Mouse (Mus musculus) colon, adult 2 months (tissue): Measurements from ENCODE around the gene Fxyd7. TPM values are rescaled to one million over a fixed set of nuclear protein-coding genes. Genes with fewer than 3 reads are reported as not detected.

ENCODE experiments used
- polyA plus RNA-seq: library from polyadenylated mRNA; depleted of rRNA; stranded (reverse); fragments of >200 nt; gene quantifications from 2 replicates; pipeline ENCODE4 v1.2.3, GENCODE M21; 2012; rRNA removed

Fxyd7 gene
- 6.2 and 7.2 TPM in 2 replicates for polyA plus RNA-seq

DNA sequence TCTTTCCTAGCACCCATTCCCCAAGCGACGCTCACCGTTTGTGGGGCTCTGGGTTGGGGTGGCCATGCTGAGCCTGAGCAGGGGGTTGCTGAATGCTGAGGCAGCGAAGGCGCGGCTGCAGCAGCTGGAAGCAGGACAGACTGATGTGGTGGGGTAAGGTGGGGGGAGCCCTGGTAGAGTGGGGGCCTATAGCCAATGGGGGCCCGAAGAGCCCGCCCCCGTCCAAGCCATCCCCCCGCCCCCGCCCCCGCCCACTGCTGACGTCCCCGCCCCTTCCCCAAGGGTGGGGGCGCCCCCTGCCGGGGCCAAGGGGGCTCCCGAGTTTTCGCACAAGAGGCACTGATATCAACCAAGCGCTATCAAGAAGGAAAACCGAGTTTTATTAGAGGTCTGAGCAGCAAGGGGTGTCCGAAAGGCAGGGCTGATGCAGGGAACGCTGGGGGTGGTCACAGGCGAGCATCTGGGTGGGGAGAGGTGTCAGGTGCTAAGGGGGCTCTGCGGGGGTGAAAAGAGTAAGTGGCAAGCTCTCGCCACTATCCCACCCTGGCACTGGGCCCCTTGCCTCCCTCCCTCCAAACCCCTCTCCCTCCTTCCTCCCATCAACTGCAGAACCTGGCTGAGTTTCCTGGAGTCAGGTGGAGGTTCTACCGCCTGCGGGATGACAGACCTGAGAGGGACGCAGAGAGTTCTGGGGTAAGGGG, at the start of gene Fxyd7:
Gene Fxyd7 (minus strand): TSS at position 147 of the 701 bp plus-strand sequence.

GRCm38 (mm10) chr7:31076492-31076891, 25.2 kb upstream of the Fxyd7 start, which contains the start of gene Fxyd3:
Fxyd3 (minus strand) TSS chr7:31076704.

DNA sequence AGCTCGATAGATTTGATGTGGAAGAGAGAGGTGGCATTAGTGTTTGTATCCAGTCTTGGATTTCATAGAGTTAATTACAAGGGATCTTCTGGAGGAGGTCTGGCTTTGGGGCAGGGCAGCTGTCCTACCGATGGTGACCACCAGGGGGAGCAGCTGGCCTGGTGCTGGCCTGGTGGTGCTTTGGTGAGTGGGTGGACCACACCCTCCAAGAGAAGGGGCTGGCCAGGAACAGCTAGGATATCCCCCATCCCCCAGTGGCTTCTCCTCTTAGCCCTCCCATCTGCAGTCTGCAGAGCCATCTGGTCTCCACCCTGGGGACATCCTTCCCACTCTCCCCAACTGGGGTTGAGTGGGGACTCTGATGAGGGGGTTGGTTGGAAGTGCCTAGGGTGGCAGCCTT, 7.8 kb upstream of the Fxyd7 start, which contains the start of gene Lgi4:
Gene Lgi4 (plus strand): TSS at position 235 of the 400 bp plus-strand sequence.

DNA sequence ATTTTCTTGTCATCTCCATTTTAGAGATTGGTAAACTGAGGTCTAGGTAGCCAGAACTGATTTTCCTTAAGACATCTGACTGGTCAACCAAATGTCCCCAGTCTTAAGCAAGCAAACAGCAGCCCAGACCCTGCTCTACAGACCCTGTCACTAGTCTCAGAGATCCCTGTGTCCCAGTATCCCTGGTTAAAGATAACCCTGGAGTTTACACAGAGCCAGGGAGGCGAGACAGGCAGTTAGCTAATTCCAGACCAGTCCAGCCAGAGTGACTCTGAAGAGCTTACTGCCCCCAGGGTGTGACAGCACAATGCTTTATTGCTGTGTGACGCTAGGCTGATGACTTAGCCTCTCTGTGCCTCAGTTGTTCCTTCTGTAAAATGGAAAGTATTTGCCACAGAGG, 5.8 kb upstream of the Fxyd7 start, which contains the start of gene Fxyd1:
Gene Fxyd1 (minus strand): TSS at position 129 of the 400 bp plus-strand sequence.

DNA sequence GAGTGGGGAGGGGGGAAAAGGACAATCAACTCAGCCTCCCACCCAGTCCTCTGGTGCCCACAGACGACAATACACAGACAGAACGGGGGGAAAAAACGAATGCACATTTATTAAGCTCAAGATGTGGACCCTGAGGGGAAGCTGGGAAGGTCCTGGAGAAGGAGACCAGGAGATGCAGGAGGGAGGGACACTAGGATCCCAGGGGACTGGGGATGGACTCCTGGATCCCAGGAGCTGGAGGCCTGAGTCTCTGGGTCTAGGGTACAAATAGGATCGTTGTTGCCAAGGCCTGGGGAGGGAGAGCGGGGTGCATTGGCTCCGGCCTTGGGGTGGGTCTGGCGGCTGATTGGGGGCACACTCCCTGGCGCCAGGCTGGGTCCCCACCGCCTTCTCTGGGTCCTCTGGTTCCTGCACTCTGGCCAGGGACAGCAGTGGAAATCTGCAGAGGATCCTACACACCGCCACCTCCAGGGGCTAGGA, 8.8 kb downstream of the Fxyd7 start, which contains the start of gene Fxyd5:
Gene Fxyd5 (minus strand): TSS at position 51 of the 480 bp plus-strand sequence.

Other genes starting within 250 kb of the Fxyd7 start
- 65.9 and 69.4 TPM in 2 replicates for gene Ffar2, start 227.7 kb downstream of the Fxyd7 start, polyA plus RNA-seq
- gene Ffar3, start 195.3 kb downstream of the Fxyd7 start, polyA plus RNA-seq, result 1.6 and 3.7 TPM in 2 replicates
- 0.62 and 0.66 TPM in 2 replicates for gene Ffar1, start 189.9 kb downstream of the Fxyd7 start, polyA plus RNA-seq
- gene Cd22, start 171.1 kb downstream of the Fxyd7 start, polyA plus RNA-seq, result 3.6 and 5.0 TPM in 2 replicates
- 0.63 and 0.67 TPM in 2 replicates for gene Mag, start 136.6 kb downstream of the Fxyd7 start, polyA plus RNA-seq
- 1.2 and 15.5 TPM in 2 replicates for gene Hamp2, start 126.8 kb downstream of the Fxyd7 start, polyA plus RNA-seq
- gene Hamp, start 107.4 kb downstream of the Fxyd7 start, polyA plus RNA-seq, result 0.73 and 1.2 TPM in 2 replicates
- 131 and 151 TPM in 2 replicates for gene Usf2, start 94.7 kb downstream of the Fxyd7 start, polyA plus RNA-seq
- gene Lsr, start 78.0 kb downstream of the Fxyd7 start, polyA plus RNA-seq, result 312 and 358 TPM in 2 replicates
- 4.6 and 5.6 TPM in 2 replicates for gene Fam187b, start 77.7 kb downstream of the Fxyd7 start, polyA plus RNA-seq
- 40.4 and 41.9 TPM in 2 replicates for gene Fxyd5, start 9.0 kb downstream of the Fxyd7 start, polyA plus RNA-seq
- gene Fxyd1, start 5.7 kb upstream of the Fxyd7 start, polyA plus RNA-seq, result 192 and 199 TPM in 2 replicates
- 10.7 and 11.0 TPM in 2 replicates for gene Lgi4, start 7.9 kb upstream of the Fxyd7 start, polyA plus RNA-seq
- gene Fxyd3, start 25.2 kb upstream of the Fxyd7 start, polyA plus RNA-seq, result 95.3 and 98.5 TPM in 2 replicates
- gene Hpn, start 63.8 kb upstream of the Fxyd7 start, polyA plus RNA-seq, result 27.3 and 27.8 TPM in 2 replicates
- 36.5 and 37.2 TPM in 2 replicates for gene Scn1b, start 75.5 kb upstream of the Fxyd7 start, polyA plus RNA-seq
- gene Gramd1a, start 104.4 kb upstream of the Fxyd7 start, polyA plus RNA-seq, result 74.4 and 76.3 TPM in 2 replicates
- gene Scgb2b2, start 239.0 kb upstream of the Fxyd7 start, polyA plus RNA-seq, result not detected in 2 replicates
- not detected in 2 replicates for gene Scgb1b2, start 240.4 kb upstream of the Fxyd7 start, polyA plus RNA-seq